Mouse (Mus musculus) embryonic fibroblast, embryonic 13.5 days (primary cell): ENCODE measurements around the gene Pdia3.
"Not testable (repeated sequence)": the region's sequence is repeated elsewhere in the genome, so short reads cannot be mapped to it uniquely, and the experiment has no call there.

Experiments used
- CTCF ChIP-seq: IDR thresholded peaks from 2 replicates; pipeline ENCODE4 v1.5.1; 2011; ENCODE audit warnings: mild to moderate bottlenecking, control low read depth, low read length, moderate library complexity, borderline replicate concordance; ENCODE audit not compliant: insufficient read depth
- POLR2A ChIP-seq: IDR thresholded peaks from 2 replicates; pipeline ENCODE4 v1.6.1; 2011; ENCODE audit warnings: low read depth, mild to moderate bottlenecking, control low read depth, low read length, moderate library complexity

DNA sequence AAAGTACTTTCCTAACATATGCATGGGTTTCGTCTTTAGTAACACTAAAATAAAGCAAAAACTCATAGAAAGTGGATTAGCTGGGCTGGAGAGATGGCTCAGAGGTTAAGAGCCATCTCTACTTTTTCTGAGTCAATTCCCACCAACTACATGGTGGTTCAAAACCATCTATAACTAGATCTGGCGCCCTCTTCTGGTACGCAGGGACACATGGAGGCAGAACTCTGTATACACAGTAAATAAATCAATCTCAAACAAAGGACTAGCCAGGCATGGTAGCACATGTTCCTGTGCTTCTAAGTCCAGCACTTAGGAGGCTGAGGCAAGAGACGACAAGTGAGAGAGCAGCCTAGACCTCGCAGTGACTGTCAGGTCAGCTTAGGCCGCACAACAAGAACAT is 55.4 kb downstream of the Pdia3 start:
- not testable (repeated sequence) for TF ChIP-seq CTCF, POLR2A
